Mouse (Mus musculus) neural tube, embryonic 12.5 days (tissue): ENCODE results near the gene Cd200r4. TPM values are rescaled to one million over a fixed set of nuclear protein-coding genes. Genes with fewer than 3 reads are reported as not detected.

Source experiments
- ATAC-seq: fragments of 200-750 bp; cut with Nextera tagmentation; 2 replicates; pipeline ENCODE4 v1.8.0; 2017; ENCODE audit warnings: low read depth, mild to moderate bottlenecking, moderate TSS enrichment, moderate library complexity; ENCODE audit not compliant: low FRiP score
- H3K27ac ChIP-seq: fragments of 300-500 bp; sonication (generic); 2 replicates; pipeline ENCODE4 v1.5.1; 2016
- H3K27me3 ChIP-seq: fragments of 300-500 bp; sonication (generic); replicated peaks from 2 replicates; pipeline ENCODE4 v1.6.1; 2016; ENCODE audit warnings: mild to moderate bottlenecking
- H3K36me3 ChIP-seq: fragments of 300-500 bp; sonication (generic); 2 replicates; pipeline ENCODE4 v1.6.1; 2016; ENCODE audit warnings: mild to moderate bottlenecking
- H3K4me1 ChIP-seq: fragments of 300-500 bp; sonication (generic); 2 replicates; pipeline ENCODE4 v1.6.1; 2016
- H3K4me2 ChIP-seq: fragments of 300-500 bp; sonication (generic); replicated peaks from 2 replicates; pipeline ENCODE4 v1.6.1; 2016; ENCODE audit warnings: mild to moderate bottlenecking
- H3K4me3 ChIP-seq: fragments of 300-500 bp; sonication (generic); 2 replicates; pipeline ENCODE4 v1.5.1; 2016
- H3K9ac ChIP-seq: fragments of 300-500 bp; sonication (generic); 2 replicates; pipeline ENCODE4 v1.6.1; 2016; ENCODE audit warnings: mild to moderate bottlenecking
- H3K9me3 ChIP-seq: fragments of 300-500 bp; sonication (generic); 2 replicates; pipeline ENCODE4 v1.6.1; 2016; ENCODE audit warnings: mild to moderate bottlenecking
- WGBS: fragments of 180-500 bp; shearing (Covaris S2); methylation state at CpG from one replicate; pipeline ENCODE4 v1.1.7; 2016; 5-methylcytosine and 5-hydroxymethylcytosine counted together
- polyA plus RNA-seq: library from polyadenylated mRNA; unstranded; fragments of >200 nt; fragmentation: Nextera tagmentation; extraction: Ambion mirVana; gene quantifications from 2 replicates; pipeline ENCODE4 v1.2.1, GENCODE M21; 2016

The Cd200r4 gene
- 0.11 and 0.18 TPM in 2 replicates for polyA plus RNA-seq

GRCm38 (mm10) chr16:44811544-44811943 lies at the start of gene Cd200r4:
Cd200r4 (plus strand) TSS chr16:44811733.
- H3K27me3 ChIP-seq: no peaks in the 10 kb centered on the region
- no peaks in the 10 kb centered on the region for H3K36me3 ChIP-seq
- H3K9ac ChIP-seq: no peak within 1 kb of the TSS
- no peak within 1 kb of the TSS for H3K4me2 ChIP-seq
- H3K9me3 ChIP-seq: no peaks in the 10 kb centered on the region
- H3K4me3 ChIP-seq: no peak within 1 kb of the TSS
- no peak within 1 kb of the TSS for H3K27ac ChIP-seq
- no peaks in the 10 kb centered on the region for H3K4me1 ChIP-seq
- 86% methylated on average over 3 of the region's 3 CpGs for WGBS
- no peak for ATAC-seq

- H3K4me2 ChIP-seq: no peak overlapping the region
- H3K27ac ChIP-seq: no peak overlapping the region
- H3K4me1 ChIP-seq: no peaks in the 10 kb centered on the region
- H3K4me3 ChIP-seq: no peak overlapping the region
- H3K27me3 ChIP-seq: no peaks in the 10 kb centered on the region
- H3K9ac ChIP-seq: no peak overlapping the region
- ATAC-seq: no peak
- H3K36me3 ChIP-seq: no peaks in the 10 kb centered on the region
- whole genome bisulfite sequencing: 74% methylated on average over 1 of the region's 1 CpGs
- no peaks in the 10 kb centered on the region for H3K9me3 ChIP-seq
Measured at GRCm38 (mm10) chr16:44761811-44762210, 49.7 kb upstream of the Cd200r4 start.

GRCm38 (mm10) chr16:44765555-44766319 lies 45.8 kb upstream of the Cd200r4 start, which contains the start of gene Cd200r1:
Cd200r1 (plus strand) TSS chr16:44765736.
- Histone ChIP-seq H3K4me2 (no peak within 1 kb of the TSS), H3K9ac (no peak within 1 kb of the TSS), H3K27me3 (no peaks in the 10 kb centered on the region), H3K4me1 (no peaks in the 10 kb centered on the region), H3K9me3 (no peaks in the 10 kb centered on the region), H3K4me3 (no peak within 1 kb of the TSS), H3K36me3 (no peaks in the 10 kb centered on the region), H3K27ac (no peak within 1 kb of the TSS)
- no peak for ATAC-seq
- WGBS: 85% methylated on average over 22 of the region's 22 CpGs

GRCm38 (mm10) chr16:44766320-44766892 lies 45.1 kb upstream of the Cd200r4 start:
- H3K27me3 ChIP-seq: no peaks in the 10 kb centered on the region
- H3K9me3 ChIP-seq: no peaks in the 10 kb centered on the region
- H3K27ac ChIP-seq: no peak overlapping the region
- H3K4me1 ChIP-seq: no peaks in the 10 kb centered on the region
- no peak overlapping the region for H3K4me2 ChIP-seq
- H3K36me3 ChIP-seq: no peaks in the 10 kb centered on the region
- no peak overlapping the region for H3K4me3 ChIP-seq
- WGBS: 90% methylated on average over 9 of the region's 9 CpGs
- no peak for ATAC-seq
- no peak overlapping the region for H3K9ac ChIP-seq

- 91% methylated on average over 7 of the region's 7 CpGs for WGBS
- no peak overlapping the region for H3K4me3 ChIP-seq
- no peak for ATAC-seq
Measured at GRCm38 (mm10) chr16:44767506-44767905, 44.0 kb upstream of the Cd200r4 start.

GRCm38 (mm10) chr16:44767967-44768366 lies 43.6 kb upstream of the Cd200r4 start:
- H3K4me1 ChIP-seq: no peaks in the 10 kb centered on the region
- no peak overlapping the region for H3K4me2 ChIP-seq
- no peak for ATAC-seq
- WGBS: 60% methylated on average over 2 of the region's 2 CpGs
- H3K9me3 ChIP-seq: no peaks in the 10 kb centered on the region
- no peak overlapping the region for H3K4me3 ChIP-seq
- no peak overlapping the region for H3K9ac ChIP-seq
- no peaks in the 10 kb centered on the region for H3K36me3 ChIP-seq
- H3K27ac ChIP-seq: no peak overlapping the region
- no peaks in the 10 kb centered on the region for H3K27me3 ChIP-seq

More at GRCm38 (mm10) chr16:44767506-44767905, 44.0 kb upstream of the Cd200r4 start:
- Histone ChIP-seq H3K9ac (no peak overlapping the region), H3K27ac (no peak overlapping the region), H3K4me2 (no peak overlapping the region), H3K27me3 (no peaks in the 10 kb centered on the region), H3K36me3 (no peaks in the 10 kb centered on the region), H3K9me3 (no peaks in the 10 kb centered on the region), H3K4me1 (no peaks in the 10 kb centered on the region)

- Histone ChIP-seq H3K4me3 (no peak overlapping the region), H3K9ac (no peak overlapping the region), H3K27ac (no peak overlapping the region), H3K4me1 (no peaks in the 10 kb centered on the region), H3K27me3 (no peaks in the 10 kb centered on the region), H3K36me3 (no peaks in the 10 kb centered on the region), H3K4me2 (no peak overlapping the region), H3K9me3 (no peaks in the 10 kb centered on the region)
- whole genome bisulfite sequencing: 80% methylated on average over 6 of the region's 6 CpGs
- ATAC-seq: no peak
Measured at GRCm38 (mm10) chr16:44772577-44772976, 39.0 kb upstream of the Cd200r4 start.

- Histone ChIP-seq H3K27me3 (no peaks in the 10 kb centered on the region), H3K36me3 (no peaks in the 10 kb centered on the region), H3K4me3 (no peak overlapping the region), H3K4me1 (no peaks in the 10 kb centered on the region), H3K9me3 (no peaks in the 10 kb centered on the region), H3K27ac (no peak overlapping the region), H3K9ac (no peak overlapping the region), H3K4me2 (no peak overlapping the region)
- ATAC-seq: no peak
- 87% methylated on average over 3 of the region's 3 CpGs for WGBS
Measured at GRCm38 (mm10) chr16:44773673-44774072, 37.9 kb upstream of the Cd200r4 start.

- no peak overlapping the region for H3K4me3 ChIP-seq
- ATAC-seq: no peak
- no peak overlapping the region for H3K9ac ChIP-seq
- no peaks in the 10 kb centered on the region for H3K9me3 ChIP-seq
- H3K4me2 ChIP-seq: no peak overlapping the region
- no peaks in the 10 kb centered on the region for H3K27me3 ChIP-seq
- no peaks in the 10 kb centered on the region for H3K4me1 ChIP-seq
- H3K27ac ChIP-seq: no peak overlapping the region
- no peaks in the 10 kb centered on the region for H3K36me3 ChIP-seq
- WGBS: 89% methylated on average over 6 of the region's 6 CpGs
Measured at GRCm38 (mm10) chr16:44774201-44774600, 37.3 kb upstream of the Cd200r4 start.

GRCm38 (mm10) chr16:44778538-44779147 lies 32.9 kb upstream of the Cd200r4 start:
- no peak for ATAC-seq
- no peaks in the 10 kb centered on the region for H3K36me3 ChIP-seq
- H3K27ac ChIP-seq: no peak overlapping the region
- H3K4me3 ChIP-seq: no peak overlapping the region
- H3K9me3 ChIP-seq: no peaks in the 10 kb centered on the region
- no peak overlapping the region for H3K4me2 ChIP-seq
- no peaks in the 10 kb centered on the region for H3K4me1 ChIP-seq
- no peaks in the 10 kb centered on the region for H3K27me3 ChIP-seq
- 86% methylated on average over 17 of the region's 17 CpGs for WGBS
- H3K9ac ChIP-seq: no peak overlapping the region

GRCm38 (mm10) chr16:44779494-44779893 lies 32.0 kb upstream of the Cd200r4 start:
- Histone ChIP-seq H3K27ac (no peak overlapping the region), H3K4me2 (no peak overlapping the region), H3K9me3 (no peaks in the 10 kb centered on the region), H3K4me3 (no peak overlapping the region), H3K4me1 (no peaks in the 10 kb centered on the region), H3K36me3 (no peaks in the 10 kb centered on the region), H3K27me3 (no peaks in the 10 kb centered on the region), H3K9ac (no peak overlapping the region)
- ATAC-seq: no peak
- WGBS: 89% methylated on average over 5 of the region's 5 CpGs

- ATAC-seq: no peak
- Histone ChIP-seq H3K4me2 (no peak overlapping the region), H3K27ac (no peak overlapping the region), H3K27me3 (no peaks in the 10 kb centered on the region), H3K9me3 (no peaks in the 10 kb centered on the region), H3K9ac (no peak overlapping the region), H3K4me1 (no peaks in the 10 kb centered on the region), H3K36me3 (no peaks in the 10 kb centered on the region), H3K4me3 (no peak overlapping the region)
- 66% methylated on average over 4 of the region's 4 CpGs for whole genome bisulfite sequencing
Measured at GRCm38 (mm10) chr16:44780751-44781150, 30.8 kb upstream of the Cd200r4 start.
